Mouse (Mus musculus): ENCODE results near the gene Pgm2. TPM values are rescaled to one million over a fixed set of nuclear protein-coding genes. Genes with fewer than 3 reads are reported as not detected.

Pgm2 gene
- polyA plus RNA-seq, 1 experiment from 2014 or later = 32.0 TPM

DNA sequence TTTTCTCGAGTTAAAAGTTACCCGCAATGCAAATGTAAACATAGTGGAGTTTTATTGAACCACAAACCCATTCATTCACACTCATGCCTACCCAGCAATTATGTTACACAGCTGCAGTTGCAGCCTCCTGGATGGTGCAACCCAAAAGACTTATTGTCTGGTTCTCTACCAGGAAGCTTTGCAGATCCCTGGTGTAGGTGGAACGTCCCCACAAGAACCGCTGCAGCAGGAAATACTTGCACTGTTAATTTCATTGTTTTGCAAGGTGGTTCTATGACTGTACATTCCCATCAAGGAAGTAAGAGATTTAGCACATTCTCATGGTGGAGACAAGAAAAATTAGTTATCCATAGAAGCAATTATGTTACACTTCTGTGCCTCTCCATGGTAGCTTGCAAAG, 15.4 kb upstream of the Pgm2 start:
- WGBS = 70% methylated on average over 4 of the region's 4 CpGs
- Histone ChIP-seq H3K4me3 (replicated peaks) (no peak overlapping the region), H3K36me3 (no peaks in the 10 kb centered on the region), H3K9me3 (no peaks in the 10 kb centered on the region), H3K27me3 (no peaks in the 10 kb centered on the region), H3K27ac (no peak overlapping the region), H3K9ac (replicated peaks) (no peak overlapping the region), H3K4me2 (no peak overlapping the region), H3K4me1 (replicated peaks) (no peaks in the 10 kb centered on the region)
- ATAC-seq (ENCODE audit: insufficient number of reproducible peaks, insufficient read depth, low FRiP score, low TSS enrichment, low read depth) = no peak

GRCm38 (mm10) chr5:64078740-64079461, 13.8 kb upstream of the Pgm2 start:
- no peaks in the 10 kb centered on the region for H3K9me3 ChIP-seq
- ATAC-seq (ENCODE audit: insufficient number of reproducible peaks, insufficient read depth, low FRiP score, low TSS enrichment, low read depth) = peak; percentile 42; the same call in 1 of the 2 replicates
- H3K36me3 ChIP-seq = no peaks in the 10 kb centered on the region
- H3K9ac ChIP-seq (replicated peaks) = no peak overlapping the region
- 34% methylated on average over 7 of the region's 7 CpGs for WGBS
- H3K4me2 ChIP-seq = no peak overlapping the region
- H3K4me3 ChIP-seq (replicated peaks) = no peak overlapping the region
- H3K27ac ChIP-seq = no peak overlapping the region
- H3K27me3 ChIP-seq = no peaks in the 10 kb centered on the region
- no peaks in the 10 kb centered on the region for H3K4me1 ChIP-seq (replicated peaks)

GRCm38 (mm10) chr5:64079462-64079817, 13.3 kb upstream of the Pgm2 start:
- H3K4me3 ChIP-seq (replicated peaks) = no peak overlapping the region
- H3K4me1 ChIP-seq (replicated peaks) = no peaks in the 10 kb centered on the region
- no peak for ATAC-seq (ENCODE audit: insufficient number of reproducible peaks, insufficient read depth, low FRiP score, low TSS enrichment, low read depth)
- WGBS = 77% methylated on average over 4 of the region's 4 CpGs
- H3K27me3 ChIP-seq = no peaks in the 10 kb centered on the region
- no peak overlapping the region for H3K4me2 ChIP-seq
- H3K36me3 ChIP-seq = no peaks in the 10 kb centered on the region
- H3K9ac ChIP-seq (replicated peaks) = no peak overlapping the region
- no peaks in the 10 kb centered on the region for H3K9me3 ChIP-seq
- no peak overlapping the region for H3K27ac ChIP-seq

DNA sequence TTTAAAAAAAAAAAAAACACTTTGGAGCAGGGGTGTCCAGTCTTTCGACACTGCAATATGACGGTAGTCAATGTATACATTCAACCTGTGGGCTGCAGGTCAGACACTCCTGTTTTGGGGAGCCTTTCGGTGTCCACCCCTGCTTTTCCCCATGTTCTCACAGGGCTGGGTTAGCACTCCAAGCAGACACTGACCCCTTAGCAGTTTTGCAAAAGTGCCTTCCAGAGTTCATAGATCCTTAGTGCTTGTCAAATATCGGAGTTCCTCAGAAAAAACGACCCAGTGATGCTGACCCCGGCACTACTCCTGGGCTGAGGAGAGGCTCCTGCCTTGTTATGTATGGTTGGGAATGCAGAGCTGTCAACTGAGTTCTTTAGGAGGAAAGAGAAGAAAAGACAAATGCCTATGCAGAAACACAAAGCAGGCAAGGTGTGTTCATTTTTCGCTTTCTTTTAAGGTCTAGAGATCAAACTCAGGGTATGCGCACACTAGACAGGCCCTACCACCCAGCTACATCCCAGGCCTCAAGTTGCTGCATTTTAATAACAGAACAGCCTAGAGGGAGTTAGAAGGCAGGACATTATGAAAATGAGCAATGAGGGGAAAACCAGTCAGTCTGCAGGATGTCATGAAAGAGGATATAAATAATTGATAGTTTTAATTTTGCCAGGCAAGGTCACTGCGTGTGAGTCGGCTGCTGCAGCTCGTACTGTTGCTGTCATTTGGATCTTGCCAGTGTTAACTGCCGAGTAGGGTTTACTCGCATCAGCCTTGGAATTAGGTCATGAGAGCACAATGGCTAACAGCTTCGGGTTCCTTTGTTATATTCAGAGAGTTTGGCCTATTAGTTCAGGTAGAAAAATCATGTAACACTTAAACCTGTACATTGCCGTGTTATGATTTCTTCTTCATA, 9.0 kb upstream of the Pgm2 start:
- Histone ChIP-seq H3K27ac (no peak overlapping the region), H3K27me3 (no peaks in the 10 kb centered on the region), H3K36me3 (no peaks in the 10 kb centered on the region), H3K4me1 (replicated peaks) (no peaks in the 10 kb centered on the region), H3K4me2 (no peak overlapping the region), H3K9ac (replicated peaks) (no peak overlapping the region), H3K4me3 (replicated peaks) (no peak overlapping the region), H3K9me3 (no peaks in the 10 kb centered on the region)
- no peak for ATAC-seq (ENCODE audit: insufficient number of reproducible peaks, insufficient read depth, low FRiP score, low TSS enrichment, low read depth)
- 77% methylated on average over 15 of the region's 15 CpGs for WGBS

DNA sequence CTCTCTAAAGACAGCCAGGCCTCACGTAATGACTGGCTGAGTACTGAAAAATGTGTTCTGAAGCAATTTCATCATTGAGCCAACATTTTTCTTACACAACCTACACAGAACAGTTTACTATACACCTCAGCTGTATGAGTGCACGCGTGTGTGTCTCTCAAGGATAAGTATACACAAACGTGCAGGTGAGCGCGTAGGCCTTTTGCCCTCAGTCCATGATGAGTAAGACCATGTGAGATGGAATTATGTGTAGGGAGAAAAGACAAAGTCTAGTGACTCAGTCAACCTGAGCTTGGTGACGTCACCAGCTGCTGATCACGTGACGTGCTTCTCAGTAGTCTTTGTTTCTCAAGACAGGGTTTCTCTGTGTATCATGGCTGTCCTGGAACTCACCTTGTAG, 7.3 kb upstream of the Pgm2 start:
- no peak overlapping the region for H3K4me3 ChIP-seq (replicated peaks)
- no peak overlapping the region for H3K27ac ChIP-seq
- H3K36me3 ChIP-seq = no peaks in the 10 kb centered on the region
- ATAC-seq (ENCODE audit: insufficient number of reproducible peaks, insufficient read depth, low FRiP score, low TSS enrichment, low read depth) = no peak
- no peak overlapping the region for H3K4me2 ChIP-seq
- no peaks in the 10 kb centered on the region for H3K27me3 ChIP-seq
- H3K4me1 ChIP-seq (replicated peaks) = no peaks in the 10 kb centered on the region
- 95% methylated on average over 9 of the region's 9 CpGs for WGBS
- H3K9me3 ChIP-seq = no peaks in the 10 kb centered on the region
- H3K9ac ChIP-seq (replicated peaks) = no peak overlapping the region

GRCm38 (mm10) chr5:64088740-64089139, 4.0 kb upstream of the Pgm2 start:
- Histone ChIP-seq H3K27me3 (no peaks in the 10 kb centered on the region), H3K4me2 (no peak overlapping the region), H3K4me3 (replicated peaks) (no peak overlapping the region), H3K36me3 (no peaks in the 10 kb centered on the region), H3K9me3 (no peaks in the 10 kb centered on the region), H3K27ac (no peak overlapping the region), H3K4me1 (replicated peaks) (0 out of 2 replicates have a peak, but pooled peaks cover under 1% of the 10 kb centered on the region), H3K9ac (replicated peaks) (no peak overlapping the region)
- 85% methylated on average over 9 of the region's 9 CpGs for WGBS
- no peak for ATAC-seq (ENCODE audit: insufficient number of reproducible peaks, insufficient read depth, low FRiP score, low TSS enrichment, low read depth)

GRCm38 (mm10) chr5:64093349-64093871, 660 bp downstream of the Pgm2 start:
- peak overlapping the region; percentile 74 for H3K4me3 ChIP-seq (replicated peaks)
- 0 out of 2 replicates have a peak, but pooled peaks have one; percentile 17 for ATAC-seq (ENCODE audit: insufficient number of reproducible peaks, insufficient read depth, low FRiP score, low TSS enrichment, low read depth)

GRCm38 (mm10) chr5:64095342-64095993, 2.7 kb downstream of the Pgm2 start:
- Histone ChIP-seq H3K4me1 (replicated peaks) (peaks cover 11% of the 10 kb centered on the region), H3K27ac (no peak overlapping the region), H3K9ac (replicated peaks) (0 out of 2 replicates have a peak overlapping the region, but pooled peaks have one; percentile 8), H3K4me2 (no peak overlapping the region), H3K9me3 (no peaks in the 10 kb centered on the region), H3K4me3 (replicated peaks) (no peak overlapping the region), H3K36me3 (peaks cover 19% of the 10 kb centered on the region), H3K27me3 (no peaks in the 10 kb centered on the region)
- WGBS = 77% methylated on average over 5 of the region's 5 CpGs
- no peak for ATAC-seq (ENCODE audit: insufficient number of reproducible peaks, insufficient read depth, low FRiP score, low TSS enrichment, low read depth)

More at GRCm38 (mm10) chr5:64093349-64093871, 660 bp downstream of the Pgm2 start:
- H3K36me3 ChIP-seq = peaks cover 15% of the 10 kb centered on the region
- H3K9ac ChIP-seq (replicated peaks) = peak overlapping the region; percentile 79
- no peaks in the 10 kb centered on the region for H3K9me3 ChIP-seq
- peak overlapping the region; percentile 83 for H3K4me2 ChIP-seq
- H3K27me3 ChIP-seq = no peaks in the 10 kb centered on the region
- H3K4me1 ChIP-seq (replicated peaks) = peaks cover 11% of the 10 kb centered on the region
- WGBS = 4% methylated on average over 15 of the region's 15 CpGs
- peak overlapping the region; percentile 66; the same call in 1 of the 2 replicates for H3K27ac ChIP-seq

DNA sequence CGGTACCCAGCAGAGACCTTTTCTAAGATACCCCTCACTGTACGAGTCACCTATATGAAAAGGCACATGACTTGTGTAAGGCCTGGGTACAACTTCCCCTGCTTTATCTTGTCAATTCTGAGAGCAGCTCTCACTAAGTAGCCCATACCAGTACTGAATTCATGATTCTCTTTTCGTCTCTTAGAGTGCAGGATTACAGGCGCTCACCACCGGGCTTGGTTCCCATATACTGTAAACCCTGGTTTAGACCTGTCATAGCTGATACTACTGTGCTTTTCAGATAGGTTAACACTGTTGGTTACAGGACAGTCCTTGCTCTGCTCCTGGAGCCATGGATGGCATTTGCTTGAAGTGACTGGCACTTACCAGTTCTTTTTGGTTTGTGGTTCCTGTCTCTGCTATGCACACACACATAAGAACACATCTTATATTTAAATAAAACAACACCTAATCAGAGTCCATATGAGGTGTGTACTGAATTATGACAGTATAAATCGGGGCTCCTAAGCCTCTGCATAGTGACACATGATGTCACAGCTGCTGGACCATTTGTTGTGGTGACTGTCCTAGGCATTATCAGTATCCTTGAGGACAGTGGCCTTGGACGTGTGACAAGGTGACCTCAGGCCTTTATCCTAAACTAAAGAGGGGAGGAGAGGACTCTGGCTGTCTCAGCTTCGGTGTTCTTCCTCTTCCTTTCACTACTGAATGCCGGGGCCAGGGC, 9.4 kb downstream of the Pgm2 start:
- Histone ChIP-seq H3K9me3 (no peaks in the 10 kb centered on the region), H3K4me1 (replicated peaks) (no peaks in the 10 kb centered on the region), H3K4me3 (replicated peaks) (no peak overlapping the region), H3K4me2 (no peak overlapping the region), H3K9ac (replicated peaks) (no peak overlapping the region), H3K36me3 (peaks cover 59% of the 10 kb centered on the region), H3K27ac (no peak overlapping the region), H3K27me3 (no peaks in the 10 kb centered on the region)
- WGBS = 92% methylated on average over 9 of the region's 9 CpGs
- no peak for ATAC-seq (ENCODE audit: insufficient number of reproducible peaks, insufficient read depth, low FRiP score, low TSS enrichment, low read depth)

GRCm38 (mm10) chr5:64102717-64103075, 9.9 kb downstream of the Pgm2 start:
- Histone ChIP-seq H3K4me2 (no peak overlapping the region), H3K9me3 (no peaks in the 10 kb centered on the region), H3K36me3 (peaks cover 60% of the 10 kb centered on the region), H3K27ac (no peak overlapping the region), H3K27me3 (no peaks in the 10 kb centered on the region), H3K4me3 (replicated peaks) (no peak overlapping the region), H3K4me1 (replicated peaks) (no peaks in the 10 kb centered on the region), H3K9ac (replicated peaks) (no peak overlapping the region)
- WGBS = 89% methylated on average over 7 of the region's 7 CpGs
- no peak for ATAC-seq (ENCODE audit: insufficient number of reproducible peaks, insufficient read depth, low FRiP score, low TSS enrichment, low read depth)

All from limb, embryonic 12.5 days (tissue).